Mouse (Mus musculus) myocyte (in vitro differentiated cells): ENCODE data around the gene Pcnp.

Source experiments
- CEBPB ChIP-seq: IDR thresholded peaks from 2 replicates; pipeline ENCODE4 v1.6.1; 2011; ENCODE audit warnings: mild to moderate bottlenecking, moderate library complexity; ENCODE audit not compliant: poor library complexity, insufficient read depth, severe bottlenecking
- E2F4 ChIP-seq: IDR thresholded peaks from one replicate; pipeline ENCODE4 v1.6.1; 2011; ENCODE audit warnings: mild to moderate bottlenecking, control low read depth, moderate library complexity; ENCODE audit not compliant: insufficient read depth
- MAX ChIP-seq: IDR thresholded peaks from one replicate; pipeline ENCODE4 v1.6.1; 2011; ENCODE audit warnings: low read depth, mild to moderate bottlenecking, control low read depth
- MYOD1 ChIP-seq, 3 experiments: IDR thresholded peaks; one replicate each; pipeline ENCODE4 v1.6.1; 2011; ENCODE audit warnings: control low read depth in 2 of 3, low read depth in 2 of 3, mild to moderate bottlenecking in 2 of 3, moderate library complexity in 1 of 3; ENCODE audit not compliant: insufficient read length in 2 of 3, control insufficient read depth in 1 of 3
- MYOG ChIP-seq, 3 experiments: IDR thresholded peaks; one replicate each; pipeline ENCODE4 v1.6.1; 2011; ENCODE audit warnings: control low read depth in 2 of 3, low read depth in 2 of 3, mild to moderate bottlenecking in 2 of 3; ENCODE audit not compliant: insufficient read length in 2 of 3, control insufficient read depth in 1 of 3, insufficient read depth in 1 of 3
- POLR2A ChIP-seq: IDR thresholded peaks from one replicate; pipeline ENCODE4 v1.6.1; 2011; ENCODE audit warnings: low read depth, mild to moderate bottlenecking, control low read depth, moderate library complexity; ENCODE audit not compliant: insufficient read length
- POLR2AphosphoS2 ChIP-seq: IDR thresholded peaks from one replicate; pipeline ENCODE4 v1.6.1; 2011; ENCODE audit warnings: low read depth, control low read depth; ENCODE audit not compliant: insufficient read length
- SRF ChIP-seq: IDR thresholded peaks from one replicate; pipeline ENCODE4 v1.6.1; 2011; ENCODE audit warnings: low read depth; ENCODE audit not compliant: control insufficient read depth, insufficient read length
- TCF12 ChIP-seq: IDR thresholded peaks from one replicate; pipeline ENCODE4 v1.6.1; 2011; ENCODE audit warnings: mild to moderate bottlenecking, control low read depth; ENCODE audit not compliant: poor library complexity, insufficient read depth, severe bottlenecking
- USF1 ChIP-seq: IDR thresholded peaks from one replicate; pipeline ENCODE4 v1.6.1; 2011; ENCODE audit warnings: low read depth, mild to moderate bottlenecking, control low read depth, moderate library complexity

DNA sequence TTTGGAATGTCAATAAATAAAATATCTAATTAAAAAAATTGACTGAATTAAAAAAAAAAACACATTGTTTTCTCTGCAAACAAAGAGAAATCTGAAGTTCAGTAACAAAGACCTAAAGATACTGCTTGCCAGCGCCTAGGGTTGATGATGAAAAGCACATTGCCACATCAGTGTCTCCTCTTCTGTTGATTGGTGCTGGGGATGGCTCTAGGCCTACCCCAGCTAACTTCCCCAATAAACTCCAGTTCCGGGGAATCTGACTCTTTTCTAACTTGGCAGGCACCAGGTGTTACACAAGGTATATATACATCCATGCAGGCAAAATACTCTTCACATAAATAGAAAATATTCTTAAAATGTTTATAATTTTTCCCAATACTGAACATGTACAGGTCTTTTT lies 35.3 kb downstream of the Pcnp start:
- no peak for TF ChIP-seq MYOG (IDR thresholded peaks at IDR 0.05; ENCODE audit: control insufficient read depth in 1 of 3, insufficient read depth in 1 of 3, insufficient read length in 2 of 3, low read depth in 2 of 3)
- no peak for TF ChIP-seq MAX
- no peak for TF ChIP-seq POLR2A
- TF ChIP-seq USF1 = no peak
- no peak for TF ChIP-seq POLR2AphosphoS2
- TF ChIP-seq TCF12 = no peak
- no peak for TF ChIP-seq E2F4
- TF ChIP-seq MYOD1 (IDR thresholded peaks at IDR 0.05; ENCODE audit: control insufficient read depth in 1 of 3, insufficient read length in 2 of 3, low read depth in 2 of 3) = no peak
- no peak for TF ChIP-seq CEBPB
- no peak for TF ChIP-seq SRF
